Mouse (Mus musculus) ES-Bruce4 (cell line): ENCODE results near the gene Sdhaf2.

Source experiments
- CTCF ChIP-seq: IDR thresholded peaks from one replicate; pipeline ENCODE4 v1.8.1; 2011; ENCODE audit warnings: low read depth, low read length
- EP300 ChIP-seq: IDR thresholded peaks from 2 replicates; pipeline ENCODE4 v1.6.1; 2011; ENCODE audit warnings: low read depth, low read length; ENCODE audit not compliant: insufficient read depth
- POLR2A ChIP-seq: IDR thresholded peaks from one replicate; pipeline ENCODE4 v1.8.1; 2011; ENCODE audit warnings: low read length; ENCODE audit not compliant: insufficient read depth

GRCm38 (mm10) chr19:10472958-10473357 lies 53.0 kb downstream of the Sdhaf2 start:
- TF ChIP-seq CTCF: no peak
- no peak for TF ChIP-seq EP300
- TF ChIP-seq POLR2A: no peak
